Mouse (Mus musculus) C2C12 (cell line): ENCODE measurements around the gene Rufy4.

ENCODE experiments used
- CEBPB ChIP-seq: IDR thresholded peaks from one replicate; pipeline ENCODE4 v1.6.1; 2011; ENCODE audit warnings: low read depth, mild to moderate bottlenecking, control low read depth, moderate library complexity
- CTCF ChIP-seq: IDR thresholded peaks from one replicate; pipeline ENCODE4 v1.5.1; 2011; ENCODE audit not compliant: control insufficient read depth, insufficient read depth, insufficient read length
- FOSL1 ChIP-seq: IDR thresholded peaks from one replicate; pipeline ENCODE4 v1.8.0; 2011; ENCODE audit warnings: mild to moderate bottlenecking, low read length; ENCODE audit not compliant: poor library complexity, insufficient read depth, severe bottlenecking
- MAX ChIP-seq: IDR thresholded peaks from one replicate; pipeline ENCODE4 v1.6.1; 2011; ENCODE audit warnings: mild to moderate bottlenecking, control low read depth
- MYOD1 ChIP-seq: IDR thresholded peaks from one replicate; pipeline ENCODE4 v1.6.1; 2011; ENCODE audit warnings: low read depth; ENCODE audit not compliant: control insufficient read depth, insufficient read length
- MYOG ChIP-seq: IDR thresholded peaks from one replicate; pipeline ENCODE4 v1.6.1; 2011; ENCODE audit not compliant: control insufficient read depth, insufficient read length; ENCODE audit errors: extremely low read depth
- USF1 ChIP-seq: IDR thresholded peaks from one replicate; pipeline ENCODE4 v1.6.1; 2011; ENCODE audit warnings: low read depth, mild to moderate bottlenecking, control low read depth, moderate library complexity

GRCm38 (mm10) chr1:74139415-74139814, 14.1 kb downstream of the Rufy4 start:
- no peak for TF ChIP-seq MAX
- no peak for TF ChIP-seq CTCF
- no peak for TF ChIP-seq CEBPB
- no peak for TF ChIP-seq USF1
- TF ChIP-seq MYOD1 = no peak
- TF ChIP-seq FOSL1 = no peak
- no peak for TF ChIP-seq MYOG
